Mouse (Mus musculus) limb, embryonic 11.5 days (tissue): ENCODE measurements at regions not wholly inside any gene's neighbourhood (a gene's known extent, or its start where the extent isn't known, plus 50 kb on each side); places are given as distances from the start of the nearest gene placed in this dataset.

Source experiments
- ATAC-seq: fragments of 200-750 bp; cut with Nextera tagmentation; 2 replicates; pipeline ENCODE4 v1.8.0; 2017; ENCODE audit warnings: low read depth; ENCODE audit not compliant: insufficient number of reproducible peaks, low FRiP score, low TSS enrichment
- DNase-seq: peaks from one replicate; pipeline ENCODE4 v3.0.0-alpha.2; 2015; ENCODE audit warnings: low spot score
- H3K27ac ChIP-seq: fragments of 300-500 bp; sonication (generic); replicated peaks from 2 replicates; pipeline ENCODE4 v1.5.1; 2014; ENCODE audit warnings: low read depth, mild to moderate bottlenecking, low read length
- H3K27me3 ChIP-seq: fragments of 300-500 bp; sonication (generic); 2 replicates; pipeline ENCODE4 v1.6.1; 2014; ENCODE audit warnings: mild to moderate bottlenecking, low read length, mixed read lengths; ENCODE audit not compliant: control insufficient read depth, insufficient read depth
- H3K36me3 ChIP-seq: fragments of 300-500 bp; sonication (generic); 2 replicates; pipeline ENCODE4 v1.6.1; 2014; ENCODE audit warnings: mild to moderate bottlenecking, low read length, moderate library complexity, mixed read lengths; ENCODE audit not compliant: control insufficient read depth, insufficient read depth
- H3K4me1 ChIP-seq: fragments of 300-500 bp; sonication (generic); 2 replicates; pipeline ENCODE4 v1.6.1; 2014; ENCODE audit warnings: low read length, mixed read lengths; ENCODE audit not compliant: control insufficient read depth, insufficient read depth
- H3K4me2 ChIP-seq: fragments of 300-500 bp; sonication (generic); 2 replicates; pipeline ENCODE4 v1.6.1; 2014; ENCODE audit warnings: low read depth, mild to moderate bottlenecking, moderate library complexity; ENCODE audit not compliant: severe bottlenecking
- H3K4me3 ChIP-seq: fragments of 300-500 bp; sonication (generic); 2 replicates; pipeline ENCODE4 v1.5.1; 2014; ENCODE audit warnings: low read depth, low read length
- H3K9ac ChIP-seq: fragments of 300-500 bp; sonication (generic); 2 replicates; pipeline ENCODE4 v1.6.1; 2014; ENCODE audit warnings: mild to moderate bottlenecking, low read length
- H3K9me3 ChIP-seq: fragments of 300-500 bp; sonication (generic); 2 replicates; pipeline ENCODE4 v1.6.1; 2016; ENCODE audit warnings: low read length; ENCODE audit not compliant: control insufficient read depth
- WGBS: fragments of 180-500 bp; shearing (Covaris S2); extraction: QIAGEN DNeasy Blood & Tissue Kit; methylation state at CpG from one replicate; pipeline ENCODE4 v1.1.7; 2014; 5-methylcytosine and 5-hydroxymethylcytosine counted together

DNA sequence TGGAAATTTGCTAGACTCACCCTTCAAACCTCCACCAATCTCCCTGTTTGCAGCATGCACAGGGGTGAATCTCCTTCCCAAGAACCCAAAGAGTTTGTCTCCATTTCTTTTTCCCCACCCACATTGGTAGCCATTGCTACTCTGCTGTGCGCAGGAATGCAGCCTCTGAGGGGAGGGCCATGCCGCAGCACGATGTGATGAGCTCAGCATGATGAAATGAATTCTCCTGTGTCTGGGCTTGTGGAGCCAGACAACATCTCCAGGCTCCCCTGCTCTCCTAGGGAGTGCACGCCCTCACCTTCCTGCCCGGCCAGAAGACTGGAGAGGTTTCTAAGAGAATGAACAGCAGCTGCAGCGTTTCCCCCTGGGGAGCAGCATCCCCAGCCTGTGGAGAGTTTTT lies 92.9 kb upstream of the Dscam start:
- peak; percentile 23 for DNase-seq

DNA sequence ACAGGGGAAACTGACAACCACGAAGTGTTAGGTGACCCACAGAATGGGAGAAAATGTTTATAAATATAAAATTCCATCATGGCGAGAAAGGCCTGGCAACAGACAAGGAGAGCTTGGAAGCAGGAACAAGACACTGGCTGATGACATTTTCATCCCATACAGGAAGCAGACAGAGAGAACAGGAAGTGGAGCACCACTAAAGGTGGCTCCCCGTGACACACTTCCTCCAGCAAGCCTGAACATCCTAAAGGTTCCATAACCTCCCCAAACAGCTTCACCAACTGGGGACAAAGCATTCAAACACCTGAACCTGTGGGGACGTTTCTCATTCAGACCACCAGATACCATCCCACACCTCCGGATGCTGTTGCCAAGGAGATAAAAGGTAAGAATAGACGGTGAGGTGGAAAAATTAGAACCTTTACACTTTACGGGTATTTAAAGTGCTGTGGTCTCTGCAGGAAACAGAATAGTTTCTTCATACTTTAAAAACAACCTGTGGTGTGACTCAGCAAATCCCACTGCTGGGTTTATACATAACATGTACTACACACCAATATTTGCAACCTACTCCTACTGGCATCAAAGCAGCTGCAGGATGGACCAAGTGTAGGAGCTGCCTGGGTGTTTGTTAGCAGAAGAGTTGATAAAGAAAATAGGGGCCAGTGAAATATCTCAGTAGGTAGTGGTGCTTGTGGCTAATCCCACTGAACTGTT lies 86.0 kb upstream of the Bace2 start:
- H3K9ac ChIP-seq: no peak overlapping the region
- H3K9me3 ChIP-seq: no peaks in the 10 kb centered on the region
- no peaks in the 10 kb centered on the region for H3K27me3 ChIP-seq
- no peak overlapping the region for H3K27ac ChIP-seq
- no peak overlapping the region for H3K4me2 ChIP-seq
- WGBS: 90% methylated on average over 7 of the region's 7 CpGs
- no peaks in the 10 kb centered on the region for H3K4me1 ChIP-seq
- H3K36me3 ChIP-seq: no peaks in the 10 kb centered on the region
- DNase-seq (no peak), ATAC-seq (no peak)
- no peak overlapping the region for H3K4me3 ChIP-seq

More for the DNA sequence above, 92.9 kb upstream of the Dscam start:
- Histone ChIP-seq H3K36me3 (no peaks in the 10 kb centered on the region), H3K4me1 (0 out of 2 replicates have a peak, but pooled peaks cover 3% of the 10 kb centered on the region), H3K4me3 (no peak overlapping the region), H3K9ac (no peak overlapping the region), H3K9me3 (no peaks in the 10 kb centered on the region), H3K27me3 (no peaks in the 10 kb centered on the region), H3K27ac (no peak overlapping the region), H3K4me2 (no peak overlapping the region)
- ATAC-seq: no peak
- 19% methylated on average over 6 of the region's 6 CpGs for WGBS

DNA sequence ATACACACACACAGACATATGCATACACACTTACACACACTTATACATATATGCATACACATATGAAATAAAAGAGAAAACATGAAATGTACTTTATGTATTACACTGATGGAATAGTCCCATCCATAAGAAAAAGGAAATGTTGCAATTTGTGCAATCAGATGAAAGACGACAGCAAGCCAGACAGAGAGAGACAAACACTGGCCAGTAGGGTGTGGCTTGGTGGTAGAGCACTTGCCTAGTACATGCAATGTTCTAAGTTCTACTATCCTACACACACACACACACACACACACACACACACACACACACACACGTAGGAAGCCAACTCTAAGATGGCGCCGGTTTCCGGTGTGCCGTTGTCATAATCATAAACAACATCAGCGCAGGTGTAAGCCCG lies 85.3 kb upstream of the Bace2 start:
- no peak overlapping the region for H3K4me2 ChIP-seq
- no peak for ATAC-seq
- H3K27me3 ChIP-seq: no peaks in the 10 kb centered on the region
- 91% methylated on average over 8 of the region's 8 CpGs for WGBS
- no peak overlapping the region for H3K27ac ChIP-seq
- no peak for DNase-seq
- H3K4me3 ChIP-seq: no peak overlapping the region
- H3K36me3 ChIP-seq: no peaks in the 10 kb centered on the region
- no peaks in the 10 kb centered on the region for H3K9me3 ChIP-seq
- H3K9ac ChIP-seq: no peak overlapping the region
- H3K4me1 ChIP-seq: no peaks in the 10 kb centered on the region

DNA sequence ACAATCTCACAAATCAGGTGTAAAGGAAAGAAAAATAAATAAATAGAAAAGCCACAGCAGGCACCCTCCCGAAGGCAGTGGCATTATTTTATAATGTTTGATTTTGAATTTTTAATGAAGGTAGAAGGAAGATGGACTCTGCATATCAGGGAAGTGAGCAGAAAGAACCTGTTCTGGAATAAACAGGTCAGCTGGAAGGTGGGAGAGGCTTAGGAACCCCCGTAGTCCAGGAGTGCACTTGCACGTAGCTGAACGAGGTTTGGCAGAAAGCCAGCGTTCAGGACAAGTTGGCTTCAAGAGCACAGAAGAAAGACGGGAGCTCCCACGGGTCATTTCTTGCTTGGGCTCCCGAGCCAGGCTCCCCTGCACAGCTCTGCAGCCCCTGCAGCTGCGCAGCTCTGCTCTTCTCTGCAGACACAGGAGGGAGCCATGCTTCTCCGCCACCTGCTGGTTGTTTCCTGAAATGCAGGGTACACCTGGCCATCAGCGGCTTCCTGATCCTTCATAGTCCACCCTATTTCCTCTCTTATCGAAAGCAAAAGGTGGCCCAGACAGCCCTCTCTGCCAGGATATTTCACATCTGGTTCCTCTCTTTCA lies 84.4 kb upstream of the Bace2 start:
- Histone ChIP-seq H3K36me3 (no peaks in the 10 kb centered on the region), H3K4me1 (no peaks in the 10 kb centered on the region), H3K27me3 (no peaks in the 10 kb centered on the region), H3K4me3 (no peak overlapping the region), H3K27ac (no peak overlapping the region), H3K4me2 (peak overlapping the region; percentile 7; the same call in 1 of the 2 replicates), H3K9me3 (no peaks in the 10 kb centered on the region), H3K9ac (no peak overlapping the region)
- 16% methylated on average over 12 of the region's 12 CpGs for WGBS
- DNase-seq (peak; percentile 89), ATAC-seq (peak; percentile 82)

DNA sequence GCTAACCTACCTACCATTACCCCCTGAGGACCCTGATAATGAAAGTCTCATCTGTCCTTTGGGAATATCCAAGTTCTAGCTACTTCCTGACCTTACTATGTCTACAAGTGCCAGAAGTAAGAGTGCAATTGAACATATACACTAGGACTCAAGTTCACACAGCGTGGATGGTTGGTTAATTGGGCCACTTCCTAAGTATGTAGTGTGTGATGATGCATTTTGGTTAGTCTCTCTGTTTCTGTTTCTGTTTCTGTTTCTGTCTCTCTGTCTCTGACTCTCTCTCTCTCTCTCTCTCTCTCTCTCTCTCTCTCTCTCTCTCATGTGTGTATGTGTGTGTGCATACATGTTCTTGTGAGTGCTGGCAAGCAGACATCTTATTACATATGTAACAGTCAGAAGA lies 77.6 kb upstream of the Bace2 start:
- Histone ChIP-seq H3K27me3 (no peaks in the 10 kb centered on the region), H3K4me3 (no peak overlapping the region), H3K9me3 (no peaks in the 10 kb centered on the region), H3K4me2 (no peak overlapping the region), H3K4me1 (no peaks in the 10 kb centered on the region), H3K9ac (no peak overlapping the region), H3K27ac (no peak overlapping the region), H3K36me3 (no peaks in the 10 kb centered on the region)
- no peak for ATAC-seq
- 74% methylated on average over 1 of the region's 1 CpGs for WGBS
- DNase-seq: no peak

DNA sequence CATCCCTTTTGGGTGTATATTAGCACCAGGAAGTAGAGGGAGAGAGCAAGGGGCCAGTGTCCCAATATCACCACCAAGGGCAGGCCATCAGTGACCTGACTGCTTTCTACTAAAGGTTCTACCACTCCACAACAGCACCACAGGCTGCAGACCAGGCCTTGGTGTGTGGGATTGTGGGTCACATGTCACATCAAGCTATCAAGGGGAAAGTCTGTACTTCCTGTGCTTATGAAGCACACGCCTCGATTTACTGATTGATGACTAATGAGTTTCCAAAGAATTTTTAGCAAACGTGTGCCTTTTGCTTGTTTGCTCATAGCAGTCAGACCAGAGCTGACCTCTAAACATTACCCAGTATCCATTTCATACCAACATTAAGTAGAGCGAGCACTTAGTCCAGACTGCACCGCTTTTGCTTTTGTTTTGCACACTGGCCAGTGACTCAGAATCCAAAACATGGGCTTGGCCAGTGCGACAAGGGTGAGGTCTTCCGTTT lies 74.9 kb upstream of the Bace2 start:
- DNase-seq (no peak), ATAC-seq (no peak)
- no peak overlapping the region for H3K9ac ChIP-seq
- no peak overlapping the region for H3K4me3 ChIP-seq
- no peaks in the 10 kb centered on the region for H3K36me3 ChIP-seq
- H3K9me3 ChIP-seq: no peaks in the 10 kb centered on the region
- no peak overlapping the region for H3K27ac ChIP-seq
- no peaks in the 10 kb centered on the region for H3K4me1 ChIP-seq
- H3K4me2 ChIP-seq: no peak overlapping the region
- 85% methylated on average over 7 of the region's 7 CpGs for WGBS
- no peaks in the 10 kb centered on the region for H3K27me3 ChIP-seq

DNA sequence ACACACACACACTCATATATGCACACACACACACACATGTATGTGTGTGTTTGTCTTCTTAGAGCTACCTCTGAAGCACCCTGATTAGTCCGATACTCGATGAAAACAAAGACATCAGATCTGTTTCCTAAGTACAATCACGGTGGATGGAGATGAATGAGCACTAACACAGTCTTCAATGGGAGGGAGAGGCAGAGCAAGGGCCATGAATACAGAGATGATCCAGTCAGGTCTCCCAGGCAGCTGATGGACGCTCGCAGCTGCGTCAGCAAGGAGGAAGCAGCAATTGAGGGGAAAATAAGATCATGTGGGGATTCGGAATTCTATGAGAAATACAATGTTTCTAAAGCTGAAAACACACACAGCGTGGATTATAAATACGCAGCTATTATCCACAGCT lies 73.6 kb upstream of the Bace2 start:
- Histone ChIP-seq H3K4me3 (no peak overlapping the region), H3K4me1 (no peaks in the 10 kb centered on the region), H3K27ac (no peak overlapping the region), H3K4me2 (no peak overlapping the region), H3K9ac (no peak overlapping the region), H3K27me3 (no peaks in the 10 kb centered on the region), H3K36me3 (no peaks in the 10 kb centered on the region), H3K9me3 (no peaks in the 10 kb centered on the region)
- DNase-seq (no peak), ATAC-seq (no peak)
- 86% methylated on average over 9 of the region's 9 CpGs for WGBS

DNA sequence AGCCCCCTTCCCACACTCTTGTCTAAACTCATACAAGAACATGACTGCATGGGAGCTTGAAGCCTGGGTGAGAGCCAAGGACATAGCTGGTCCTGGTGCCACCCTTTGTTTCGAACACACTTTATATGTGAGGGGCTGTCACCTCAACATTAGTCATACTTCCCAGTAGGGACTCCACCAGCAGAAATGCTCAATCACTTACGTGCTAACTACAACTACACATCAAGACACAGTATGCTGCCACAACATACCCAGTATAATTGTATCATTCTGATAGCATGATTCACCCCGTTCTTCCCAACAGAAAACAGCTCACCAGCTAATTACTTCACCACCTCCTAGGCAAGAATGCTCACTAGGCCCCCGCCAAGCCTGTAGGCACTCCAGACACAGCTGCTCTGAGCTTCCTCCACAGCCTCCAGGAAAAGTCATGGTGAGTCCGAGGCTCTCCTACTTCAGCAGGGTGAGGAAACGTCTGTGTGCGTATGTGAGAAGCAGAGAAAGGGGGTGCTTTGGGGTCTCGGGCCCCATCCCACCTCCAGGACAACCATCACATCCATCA lies 70.6 kb upstream of the Bace2 start:
- H3K9me3 ChIP-seq: no peaks in the 10 kb centered on the region
- no peak overlapping the region for H3K4me3 ChIP-seq
- no peak for ATAC-seq
- H3K36me3 ChIP-seq: no peaks in the 10 kb centered on the region
- H3K4me2 ChIP-seq: no peak overlapping the region
- H3K27ac ChIP-seq: no peak overlapping the region
- H3K9ac ChIP-seq: no peak overlapping the region
- DNase-seq: no peak
- H3K27me3 ChIP-seq: no peaks in the 10 kb centered on the region
- H3K4me1 ChIP-seq: no peaks in the 10 kb centered on the region
- WGBS: 86% methylated on average over 8 of the region's 8 CpGs
